Mouse (Mus musculus): Measurements from ENCODE around the gene Gm28038. TPM values are rescaled to one million over a fixed set of nuclear protein-coding genes. Genes with fewer than 3 reads are reported as not detected.

The Gm28038 gene
- polyA plus RNA-seq, 1 experiment: not detected

- no peaks in the 10 kb centered on the region for H3K9me3 ChIP-seq
- TF ChIP-seq GATA1 (IDR thresholded peaks at IDR 0.05; ENCODE audit: borderline replicate concordance, low read length) (no peak), FLI1 (IDR thresholded peaks at IDR 0.05; ENCODE audit: low read length) (no peak)
- H3K4me1 ChIP-seq: peaks cover 97% of the 10 kb centered on the region
- peak overlapping the region; percentile 38 for H3K4me3 ChIP-seq (replicated peaks)
- H3K36me3 ChIP-seq (replicated peaks; ENCODE audit: low read length): peaks cover 97% of the 10 kb centered on the region
- H3K27me3 ChIP-seq (replicated peaks): no peaks in the 10 kb centered on the region
These were observed 25.0 kb upstream of the Gm28038 start for GRCm38 (mm10) chr2:30255631-30256395.

DNA sequence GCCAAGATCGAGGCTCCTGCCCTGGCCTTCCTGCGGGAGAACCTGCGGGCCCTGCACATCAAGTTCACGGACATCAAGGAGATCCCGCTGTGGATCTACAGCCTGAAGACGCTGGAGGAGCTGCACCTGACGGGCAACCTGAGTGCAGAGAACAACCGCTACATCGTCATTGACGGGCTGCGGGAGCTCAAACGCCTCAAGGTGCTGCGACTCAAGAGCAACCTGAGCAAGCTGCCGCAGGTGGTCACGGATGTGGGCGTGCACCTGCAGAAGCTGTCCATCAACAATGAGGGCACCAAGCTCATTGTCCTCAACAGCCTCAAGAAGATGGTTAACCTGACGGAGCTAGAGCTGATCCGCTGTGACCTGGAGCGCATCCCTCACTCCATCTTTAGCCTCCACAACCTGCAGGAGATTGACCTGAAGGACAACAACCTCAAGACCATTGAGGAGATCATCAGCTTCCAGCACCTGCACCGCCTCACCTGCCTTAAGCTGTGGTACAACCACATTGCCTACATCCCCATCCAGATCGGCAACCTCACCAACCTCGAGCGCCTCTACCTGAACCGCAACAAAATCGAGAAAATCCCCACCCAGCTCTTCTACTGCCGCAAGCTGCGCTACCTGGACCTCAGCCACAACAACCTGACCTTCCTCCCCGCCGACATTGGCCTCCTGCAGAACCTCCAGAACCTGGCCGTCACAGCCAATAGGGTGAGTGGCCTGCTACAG is 24.1 kb upstream of the Gm28038 start:
- H3K4me1 ChIP-seq: peaks cover 97% of the 10 kb centered on the region
- H3K9me3 ChIP-seq: no peaks in the 10 kb centered on the region
- H3K36me3 ChIP-seq (replicated peaks; ENCODE audit: low read length): peaks cover 99% of the 10 kb centered on the region
- no peaks in the 10 kb centered on the region for H3K27me3 ChIP-seq (replicated peaks)
- H3K4me3 ChIP-seq (replicated peaks): peak overlapping the region; percentile 33
- TF ChIP-seq FLI1 (IDR thresholded peaks at IDR 0.05; ENCODE audit: low read length) (no peak), GATA1 (IDR thresholded peaks at IDR 0.05; ENCODE audit: borderline replicate concordance, low read length) (no peak)

DNA sequence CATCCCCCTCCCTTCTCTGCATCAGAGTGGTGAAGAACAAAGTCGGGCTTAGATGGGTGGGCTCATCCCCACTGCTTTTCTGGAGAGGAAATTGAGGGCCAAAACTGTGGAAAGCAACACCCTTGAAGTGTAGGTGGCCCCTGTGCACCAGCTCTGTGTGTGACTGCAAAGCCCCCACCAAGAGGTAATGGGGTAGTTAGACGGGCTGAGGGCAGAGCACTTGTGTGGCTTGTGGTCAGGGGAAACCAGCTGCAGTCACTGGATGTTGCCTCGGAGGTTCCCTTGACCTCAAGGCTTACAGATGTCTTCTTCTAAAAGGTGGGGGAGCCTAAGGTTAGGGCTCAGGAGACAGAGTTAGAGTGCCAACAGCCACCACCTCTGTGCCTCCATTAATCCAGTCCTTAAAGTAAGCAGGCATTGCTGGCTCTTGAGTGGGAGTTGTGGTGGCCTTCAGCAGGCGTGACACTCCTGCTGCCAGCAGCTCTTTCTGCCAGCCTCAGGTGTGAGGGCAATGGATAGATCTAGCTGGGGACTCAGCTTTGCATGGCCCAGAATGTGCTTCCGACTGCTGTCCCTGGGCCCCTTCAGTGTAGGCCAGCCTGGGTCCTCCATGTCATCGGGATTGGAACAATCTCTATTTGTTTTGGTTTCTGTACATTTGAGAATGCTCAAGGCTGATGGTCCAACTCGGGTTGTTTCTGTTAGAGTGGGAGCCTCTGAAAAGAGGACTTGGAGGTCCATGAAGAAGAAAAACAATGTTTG is 23.0 kb upstream of the Gm28038 start:
- H3K27me3 ChIP-seq (replicated peaks): no peaks in the 10 kb centered on the region
- H3K36me3 ChIP-seq (replicated peaks; ENCODE audit: low read length): peaks cover 99% of the 10 kb centered on the region
- TF ChIP-seq GATA1 (IDR thresholded peaks at IDR 0.05; ENCODE audit: borderline replicate concordance, low read length): no peak
- TF ChIP-seq FLI1 (IDR thresholded peaks at IDR 0.05; ENCODE audit: low read length): no peak
- peak overlapping the region; percentile 87 for H3K4me3 ChIP-seq (replicated peaks)
- H3K4me1 ChIP-seq: peaks cover 90% of the 10 kb centered on the region
- no peaks in the 10 kb centered on the region for H3K9me3 ChIP-seq

- H3K4me1 ChIP-seq: peaks cover 86% of the 10 kb centered on the region
- H3K36me3 ChIP-seq (replicated peaks; ENCODE audit: low read length): peaks cover 99% of the 10 kb centered on the region
- peak overlapping the region; percentile 87 for H3K4me3 ChIP-seq (replicated peaks)
- no peaks in the 10 kb centered on the region for H3K9me3 ChIP-seq
- TF ChIP-seq FLI1 (IDR thresholded peaks at IDR 0.05; ENCODE audit: low read length) (no peak), GATA1 (IDR thresholded peaks at IDR 0.05; ENCODE audit: borderline replicate concordance, low read length) (no peak)
- H3K27me3 ChIP-seq (replicated peaks): no peaks in the 10 kb centered on the region
These were observed 22.2 kb upstream of the Gm28038 start for GRCm38 (mm10) chr2:30258600-30258999.

DNA sequence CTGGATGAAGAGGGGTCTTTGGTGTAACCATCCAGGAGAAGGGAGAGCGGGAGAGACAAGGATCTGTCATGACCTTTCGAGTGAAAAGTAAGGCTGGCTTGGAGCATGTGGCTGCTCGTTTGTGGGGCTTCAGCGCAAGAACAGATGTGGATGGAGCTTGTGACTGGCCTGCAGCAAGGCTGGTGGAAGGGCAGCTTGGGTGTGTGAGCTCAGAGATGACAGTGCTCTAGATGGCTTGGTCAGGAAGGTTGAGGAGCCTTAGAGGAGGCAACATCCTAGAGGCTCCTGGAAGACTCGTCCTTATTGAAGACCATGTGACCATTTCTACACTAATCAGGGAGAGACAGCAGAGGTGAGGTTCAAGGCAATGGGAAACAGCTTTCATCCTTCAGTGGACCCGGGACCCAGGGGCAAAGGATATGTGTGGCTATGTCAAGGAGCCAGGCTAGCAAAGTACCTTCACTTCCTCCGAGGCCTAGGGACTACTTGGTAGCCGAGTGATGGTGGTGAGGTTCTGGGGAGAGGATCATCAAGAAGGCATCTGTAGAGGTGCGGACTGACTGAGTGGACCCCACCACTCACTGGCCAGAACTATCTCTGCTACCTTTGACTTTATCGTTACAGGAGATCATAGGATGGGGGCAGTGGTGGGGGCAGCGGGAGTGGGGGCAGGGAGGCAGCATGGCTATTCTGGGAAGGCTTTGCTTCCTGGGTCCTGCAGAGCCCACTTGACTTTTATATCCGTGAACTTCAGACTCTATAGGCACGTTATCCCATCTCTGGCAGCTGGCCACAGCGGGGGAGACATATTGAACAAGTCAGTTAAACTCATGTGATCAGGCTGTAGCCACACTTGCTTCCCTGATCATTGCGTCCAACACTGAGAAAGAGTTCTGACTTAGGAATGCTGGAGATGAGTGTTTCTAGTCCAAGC is 21.4 kb upstream of the Gm28038 start:
- H3K4me3 ChIP-seq (replicated peaks): peak overlapping the region; percentile 87
- H3K4me1 ChIP-seq: peaks cover 83% of the 10 kb centered on the region
- TF ChIP-seq FLI1 (IDR thresholded peaks at IDR 0.05; ENCODE audit: low read length) (no peak), GATA1 (IDR thresholded peaks at IDR 0.05; ENCODE audit: borderline replicate concordance, low read length) (no peak)
- no peaks in the 10 kb centered on the region for H3K9me3 ChIP-seq
- no peaks in the 10 kb centered on the region for H3K27me3 ChIP-seq (replicated peaks)
- peaks cover 99% of the 10 kb centered on the region for H3K36me3 ChIP-seq (replicated peaks; ENCODE audit: low read length)

DNA sequence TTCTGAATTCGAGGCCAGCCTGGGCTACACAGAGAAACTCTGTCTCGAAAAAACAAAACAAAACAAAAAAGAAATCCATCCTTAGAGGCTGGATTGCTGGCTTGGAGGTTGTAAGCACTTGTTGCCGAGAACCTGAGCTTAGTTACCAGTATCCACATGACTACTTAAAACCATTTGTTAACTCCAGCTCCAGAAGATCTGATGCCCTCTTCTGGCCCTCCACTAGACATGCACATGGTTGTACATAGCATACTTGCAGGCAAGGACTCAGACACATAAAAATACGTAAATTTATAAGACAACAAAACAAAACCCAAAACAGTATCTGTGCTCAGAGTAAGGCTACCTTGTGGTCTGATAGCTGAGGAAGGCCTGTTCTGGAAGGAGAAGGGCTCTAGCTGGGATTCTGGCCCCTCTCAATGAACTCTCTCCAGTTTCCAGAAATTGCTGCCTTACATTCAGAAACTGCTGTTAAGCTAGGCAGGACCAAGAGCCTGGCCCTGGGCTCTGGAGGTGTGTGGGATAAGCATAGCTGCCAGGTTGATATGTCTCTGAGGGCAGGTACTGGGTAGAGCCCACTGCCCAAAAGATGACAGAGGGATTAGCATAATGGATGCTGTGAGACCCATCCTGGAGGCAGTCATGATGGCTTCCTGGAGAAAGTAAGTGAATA is 19.6 kb upstream of the Gm28038 start:
- no peak for TF ChIP-seq GATA1 (IDR thresholded peaks at IDR 0.05; ENCODE audit: borderline replicate concordance, low read length)
- no peak for TF ChIP-seq FLI1 (IDR thresholded peaks at IDR 0.05; ENCODE audit: low read length)

DNA sequence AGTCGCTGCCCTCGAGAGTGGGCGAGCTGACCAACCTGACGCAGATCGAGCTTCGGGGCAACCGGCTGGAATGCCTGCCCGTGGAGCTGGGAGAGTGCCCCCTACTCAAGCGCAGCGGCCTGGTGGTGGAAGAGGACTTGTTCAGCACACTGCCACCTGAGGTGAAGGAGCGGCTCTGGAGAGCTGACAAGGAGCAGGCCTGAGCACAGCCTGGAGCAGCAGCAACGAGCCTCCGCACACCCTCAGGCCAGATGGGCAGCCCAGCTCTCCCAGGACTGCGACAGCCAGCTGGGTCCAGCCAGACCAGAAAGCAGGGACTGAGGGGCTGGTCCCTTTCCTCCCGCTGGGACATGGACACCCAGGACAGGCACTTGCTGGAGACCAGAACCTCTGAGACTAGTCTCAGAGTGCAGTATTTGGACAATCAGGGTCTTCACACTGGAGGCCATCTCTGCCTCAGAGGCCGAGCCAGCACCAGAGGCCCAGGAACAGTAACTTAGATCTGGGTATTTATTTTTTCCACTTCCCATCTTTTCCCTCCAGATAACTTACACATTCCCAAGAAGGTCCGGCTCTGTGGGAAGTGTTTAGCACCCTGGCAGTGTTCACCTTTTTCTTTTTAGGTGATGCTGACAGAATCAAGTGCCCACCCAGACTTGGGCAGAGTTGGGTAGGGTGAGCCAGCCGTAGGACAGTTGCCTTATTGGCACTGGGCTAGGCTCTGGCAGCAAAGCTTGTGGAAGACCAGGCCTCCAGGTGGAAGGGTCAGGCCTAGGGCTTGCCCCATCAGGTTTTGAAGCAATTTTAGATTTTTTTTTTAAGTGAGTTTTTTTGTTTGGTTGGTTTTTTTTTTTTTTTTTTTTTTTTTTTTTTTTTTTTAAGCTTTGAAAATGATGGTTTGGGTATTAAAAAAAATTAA is 18.7 kb upstream of the Gm28038 start:
- H3K9me3 ChIP-seq: no peaks in the 10 kb centered on the region
- TF ChIP-seq FLI1 (IDR thresholded peaks at IDR 0.05; ENCODE audit: low read length) (no peak), GATA1 (IDR thresholded peaks at IDR 0.05; ENCODE audit: borderline replicate concordance, low read length) (no peak)
- H3K4me3 ChIP-seq (replicated peaks): no peak overlapping the region
- H3K4me1 ChIP-seq: peaks cover 86% of the 10 kb centered on the region
- no peaks in the 10 kb centered on the region for H3K27me3 ChIP-seq (replicated peaks)
- H3K36me3 ChIP-seq (replicated peaks; ENCODE audit: low read length): peaks cover 94% of the 10 kb centered on the region

More for the DNA sequence above, 19.6 kb upstream of the Gm28038 start:
- H3K4me1 ChIP-seq: peaks cover 86% of the 10 kb centered on the region
- H3K36me3 ChIP-seq (replicated peaks; ENCODE audit: low read length): peaks cover 99% of the 10 kb centered on the region
- no peak overlapping the region for H3K4me3 ChIP-seq (replicated peaks)
- H3K9me3 ChIP-seq: no peaks in the 10 kb centered on the region
- H3K27me3 ChIP-seq (replicated peaks): no peaks in the 10 kb centered on the region

Measured in megakaryocyte, embryonic 14.5 days (primary cell).